Mouse (Mus musculus): ENCODE results near the gene Gm5089. TPM values are rescaled to one million over a fixed set of nuclear protein-coding genes. Genes with fewer than 3 reads are reported as not detected.
A peak's percentile ranks its signal among the peaks of the same experiment; 100 is the strongest.
"Not testable (repeated sequence)": the region's sequence is repeated elsewhere in the genome, so short reads cannot be mapped to it uniquely, and the experiment has no call there.

The Gm5089 gene
- polyA plus RNA-seq, 1 experiment from 2014 or later = 1.8 TPM

- no peak for ATAC-seq
Measured at GRCm38 (mm10) chr14:122460226-122460625, 9.3 kb upstream of the Gm5089 start.

GRCm38 (mm10) chr14:122459776-122460175 lies 8.9 kb upstream of the Gm5089 start:
- H3K27ac ChIP-seq (ENCODE audit: low read depth, low read length) = peak overlapping the region; percentile 73
- H3K9ac ChIP-seq (ENCODE audit: low read depth, low read length) = peak overlapping the region; percentile 33; the same call in 1 of the 2 replicates
- ATAC-seq = no peak

More at GRCm38 (mm10) chr14:122460226-122460625, 9.3 kb upstream of the Gm5089 start:
- Histone ChIP-seq H3K4me2 (ENCODE audit: low read length) (peak overlapping the region; percentile 31), H3K9ac (ENCODE audit: low read depth, low read length) (no peak overlapping the region; the same call in 1 of the 2 replicates), H3K9me3 (ENCODE audit: control insufficient read depth, low read length) (no peaks in the 10 kb centered on the region), H3K4me3 (ENCODE audit: low read length) (peak overlapping the region; percentile 20), H3K4me1 (ENCODE audit: control insufficient read depth, insufficient read depth, low read depth, low read length) (peaks cover 10% of the 10 kb centered on the region), H3K36me3 (ENCODE audit: control insufficient read depth, insufficient read depth, low read length) (no peaks in the 10 kb centered on the region), H3K27me3 (replicated peaks; ENCODE audit: control insufficient read depth, insufficient read depth, low read length) (peaks cover 7% of the 10 kb centered on the region), H3K27ac (ENCODE audit: low read depth, low read length) (peak overlapping the region; percentile 73)
- WGBS = 46% methylated on average over 5 of the region's 5 CpGs

GRCm38 (mm10) chr14:122459332-122459731 lies 8.4 kb upstream of the Gm5089 start:
- Histone ChIP-seq H3K27me3 (replicated peaks; ENCODE audit: control insufficient read depth, insufficient read depth, low read length) (peaks cover 11% of the 10 kb centered on the region), H3K4me2 (ENCODE audit: low read length) (peak overlapping the region; percentile 31), H3K4me3 (ENCODE audit: low read length) (peak overlapping the region; percentile 20; the same call in 1 of the 2 replicates)
- ATAC-seq; H3K27ac ChIP-seq (ENCODE audit: low read depth, low read length); H3K4me1 ChIP-seq (ENCODE audit: control insufficient read depth, insufficient read depth, low read depth, low read length); H3K36me3 ChIP-seq (ENCODE audit: control insufficient read depth, insufficient read depth, low read length); H3K9ac ChIP-seq (ENCODE audit: low read depth, low read length); H3K9me3 ChIP-seq (ENCODE audit: control insufficient read depth, low read length): not testable (repeated sequence)
- 56% methylated on average over 2 of the region's 12 CpGs for WGBS

More at GRCm38 (mm10) chr14:122459776-122460175, 8.9 kb upstream of the Gm5089 start:
- H3K27me3 ChIP-seq (replicated peaks; ENCODE audit: control insufficient read depth, insufficient read depth, low read length) = peaks cover 11% of the 10 kb centered on the region
- H3K4me3 ChIP-seq (ENCODE audit: low read length) = peak overlapping the region; percentile 20
- no peaks in the 10 kb centered on the region for H3K9me3 ChIP-seq (ENCODE audit: control insufficient read depth, low read length)
- no peaks in the 10 kb centered on the region for H3K36me3 ChIP-seq (ENCODE audit: control insufficient read depth, insufficient read depth, low read length)
- peak overlapping the region; percentile 31 for H3K4me2 ChIP-seq (ENCODE audit: low read length)
- H3K4me1 ChIP-seq (ENCODE audit: control insufficient read depth, insufficient read depth, low read depth, low read length) = peaks cover 9% of the 10 kb centered on the region
- WGBS = 68% methylated on average over 1 of the region's 1 CpGs

GRCm38 (mm10) chr14:122455562-122455958 lies 4.6 kb upstream of the Gm5089 start:
- WGBS = 35% methylated on average over 4 of the region's 4 CpGs
- no peak overlapping the region for H3K4me2 ChIP-seq (ENCODE audit: low read length)

GRCm38 (mm10) chr14:122454901-122455561 lies 4.1 kb upstream of the Gm5089 start:
- WGBS = 33% methylated on average over 10 of the region's 10 CpGs
- Histone ChIP-seq H3K4me1 (ENCODE audit: control insufficient read depth, insufficient read depth, low read depth, low read length) (peaks cover 30% of the 10 kb centered on the region), H3K4me3 (ENCODE audit: low read length) (no peak overlapping the region), H3K9ac (ENCODE audit: low read depth, low read length) (no peak overlapping the region), H3K27ac (ENCODE audit: low read depth, low read length) (peak overlapping the region; percentile 75; the same call in 1 of the 2 replicates), H3K27me3 (replicated peaks; ENCODE audit: control insufficient read depth, insufficient read depth, low read length) (peaks cover 27% of the 10 kb centered on the region), H3K36me3 (ENCODE audit: control insufficient read depth, insufficient read depth, low read length) (no peaks in the 10 kb centered on the region), H3K4me2 (ENCODE audit: low read length) (no peak overlapping the region), H3K9me3 (ENCODE audit: control insufficient read depth, low read length) (no peaks in the 10 kb centered on the region)
- ATAC-seq = no peak

More at GRCm38 (mm10) chr14:122455562-122455958, 4.6 kb upstream of the Gm5089 start:
- H3K9me3 ChIP-seq (ENCODE audit: control insufficient read depth, low read length) = no peaks in the 10 kb centered on the region
- peaks cover 25% of the 10 kb centered on the region for H3K4me1 ChIP-seq (ENCODE audit: control insufficient read depth, insufficient read depth, low read depth, low read length)
- H3K36me3 ChIP-seq (ENCODE audit: control insufficient read depth, insufficient read depth, low read length) = no peaks in the 10 kb centered on the region
- no peak for ATAC-seq
- H3K27me3 ChIP-seq (replicated peaks; ENCODE audit: control insufficient read depth, insufficient read depth, low read length) = peaks cover 27% of the 10 kb centered on the region
- H3K4me3 ChIP-seq (ENCODE audit: low read length) = no peak overlapping the region
- no peak overlapping the region for H3K9ac ChIP-seq (ENCODE audit: low read depth, low read length)
- H3K27ac ChIP-seq (ENCODE audit: low read depth, low read length) = peak overlapping the region; percentile 63

- H3K36me3 ChIP-seq (ENCODE audit: control insufficient read depth, insufficient read depth, low read length) = no peaks in the 10 kb centered on the region
- peak overlapping the region; percentile 75 for H3K27ac ChIP-seq (ENCODE audit: low read depth, low read length)
- WGBS = 8% methylated on average over 12 of the region's 12 CpGs
- ATAC-seq = no peak
- peak overlapping the region; percentile 41 for H3K4me2 ChIP-seq (ENCODE audit: low read length)
- H3K27me3 ChIP-seq (replicated peaks; ENCODE audit: control insufficient read depth, insufficient read depth, low read length) = peaks cover 29% of the 10 kb centered on the region
- H3K9ac ChIP-seq (ENCODE audit: low read depth, low read length) = no peak overlapping the region
- H3K4me1 ChIP-seq (ENCODE audit: control insufficient read depth, insufficient read depth, low read depth, low read length) = peaks cover 31% of the 10 kb centered on the region
- no peaks in the 10 kb centered on the region for H3K9me3 ChIP-seq (ENCODE audit: control insufficient read depth, low read length)
- H3K4me3 ChIP-seq (ENCODE audit: low read length) = no peak overlapping the region
Measured at GRCm38 (mm10) chr14:122453996-122454738, 3.3 kb upstream of the Gm5089 start.

- H3K9ac ChIP-seq (ENCODE audit: low read depth, low read length) = peak overlapping the region; percentile 5; the same call in 1 of the 2 replicates
- ATAC-seq = peak; percentile 69
- H3K36me3 ChIP-seq (ENCODE audit: control insufficient read depth, insufficient read depth, low read length) = no peaks in the 10 kb centered on the region
- peaks cover 31% of the 10 kb centered on the region for H3K4me1 ChIP-seq (ENCODE audit: control insufficient read depth, insufficient read depth, low read depth, low read length)
- 3% methylated on average over 32 of the region's 32 CpGs for WGBS
- peak overlapping the region; percentile 1; the same call in 1 of the 2 replicates for H3K4me3 ChIP-seq (ENCODE audit: low read length)
- peak overlapping the region; percentile 75 for H3K27ac ChIP-seq (ENCODE audit: low read depth, low read length)
- peaks cover 29% of the 10 kb centered on the region for H3K27me3 ChIP-seq (replicated peaks; ENCODE audit: control insufficient read depth, insufficient read depth, low read length)
- peak overlapping the region; percentile 41 for H3K4me2 ChIP-seq (ENCODE audit: low read length)
- H3K9me3 ChIP-seq (ENCODE audit: control insufficient read depth, low read length) = no peaks in the 10 kb centered on the region
Measured at GRCm38 (mm10) chr14:122453388-122453995, 2.6 kb upstream of the Gm5089 start.

GRCm38 (mm10) chr14:122452701-122453387 lies 1.9 kb upstream of the Gm5089 start:
- Histone ChIP-seq H3K4me2 (ENCODE audit: low read length) (peak overlapping the region; percentile 41), H3K27ac (ENCODE audit: low read depth, low read length) (peak overlapping the region; percentile 75), H3K9me3 (ENCODE audit: control insufficient read depth, low read length) (no peaks in the 10 kb centered on the region), H3K4me3 (ENCODE audit: low read length) (no peak overlapping the region), H3K27me3 (replicated peaks; ENCODE audit: control insufficient read depth, insufficient read depth, low read length) (peaks cover 29% of the 10 kb centered on the region), H3K9ac (ENCODE audit: low read depth, low read length) (no peak overlapping the region; the same call in 1 of the 2 replicates), H3K36me3 (ENCODE audit: control insufficient read depth, insufficient read depth, low read length) (no peaks in the 10 kb centered on the region), H3K4me1 (ENCODE audit: control insufficient read depth, insufficient read depth, low read depth, low read length) (peaks cover 31% of the 10 kb centered on the region)
- WGBS = 10% methylated on average over 13 of the region's 13 CpGs
- ATAC-seq = peak; percentile 21; the same call in 1 of the 2 replicates

Data from hindbrain, embryonic 16.5 days (tissue).